Mouse (Mus musculus) brain, embryonic 14.5 days (tissue): ENCODE measurements around the gene Cep63. TPM values are rescaled to one million over a fixed set of nuclear protein-coding genes. Genes with fewer than 3 reads are reported as not detected.

Source experiments
- DNase-seq: peaks from one replicate; pipeline ENCODE4 v3.0.0-alpha.2; 2011; ENCODE audit warnings: low read depth
- CTCF ChIP-seq: fragments of 200-500 bp; IDR thresholded peaks from 2 replicates; pipeline ENCODE4 v1.5.1; 2012; ENCODE audit warnings: inconsistent platforms, mild to moderate bottlenecking, moderate library complexity, borderline replicate concordance; ENCODE audit not compliant: insufficient read depth, insufficient read length; ENCODE audit errors: extremely low read depth
- POLR2A ChIP-seq: fragments of 200-500 bp; IDR thresholded peaks from 2 replicates; pipeline ENCODE4 v1.6.1; 2012; ENCODE audit warnings: mild to moderate bottlenecking, inconsistent platforms, borderline replicate concordance; ENCODE audit not compliant: poor library complexity, insufficient read depth, insufficient read length, severe bottlenecking; ENCODE audit errors: extremely low read depth
- polyA plus RNA-seq: library from polyadenylated mRNA; depleted of rRNA; stranded (reverse); fragments of >200 nt; gene quantifications from 2 replicates; pipeline ENCODE4 v1.2.3, GENCODE M21; 2012

Cep63 gene
- polyA plus RNA-seq, 1 experiment = 23.8 TPM

GRCm38 (mm10) chr9:102587347-102587746, 39.0 kb downstream of the Cep63 start:
- TF ChIP-seq CTCF = no peak
- TF ChIP-seq POLR2A = no peak
- DNase-seq = no peak

DNA sequence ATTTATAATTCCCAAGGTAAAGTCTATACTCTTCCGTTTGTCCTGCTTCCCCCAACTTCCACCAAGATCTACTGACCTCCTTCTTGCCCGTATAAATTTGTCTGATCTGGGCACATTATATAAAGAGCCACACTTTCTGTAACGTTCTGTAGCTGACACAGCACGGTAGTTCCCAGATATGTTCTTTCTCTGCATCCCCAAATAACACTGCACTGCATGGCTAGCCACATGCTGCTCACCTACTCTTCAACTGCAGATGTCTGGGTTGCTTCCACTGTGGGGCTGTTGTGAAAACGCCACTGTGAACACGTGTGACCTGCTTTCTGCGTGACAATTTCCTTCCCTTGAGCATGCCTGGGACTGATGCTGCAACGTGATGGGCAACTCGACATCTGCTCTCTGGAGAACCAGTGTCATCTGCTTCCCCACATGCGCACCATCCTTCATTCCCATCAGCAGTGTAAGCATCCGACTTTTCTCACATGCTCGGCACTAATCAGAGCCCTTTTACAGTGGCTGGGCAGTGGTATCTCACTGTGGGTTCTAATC, 44.3 kb downstream of the Cep63 start:
- no peak for TF ChIP-seq CTCF
- no peak for TF ChIP-seq POLR2A
- no peak for DNase-seq

- no peak for DNase-seq
These were observed 48.9 kb downstream of the Cep63 start for GRCm38 (mm10) chr9:102577480-102577879.

GRCm38 (mm10) chr9:102572888-102573287, 53.4 kb downstream of the Cep63 start:
- DNase-seq = no peak
- no peak for TF ChIP-seq CTCF
- TF ChIP-seq POLR2A = no peak

More at GRCm38 (mm10) chr9:102577480-102577879, 48.9 kb downstream of the Cep63 start:
- TF ChIP-seq CTCF (no peak), POLR2A (no peak)

DNA sequence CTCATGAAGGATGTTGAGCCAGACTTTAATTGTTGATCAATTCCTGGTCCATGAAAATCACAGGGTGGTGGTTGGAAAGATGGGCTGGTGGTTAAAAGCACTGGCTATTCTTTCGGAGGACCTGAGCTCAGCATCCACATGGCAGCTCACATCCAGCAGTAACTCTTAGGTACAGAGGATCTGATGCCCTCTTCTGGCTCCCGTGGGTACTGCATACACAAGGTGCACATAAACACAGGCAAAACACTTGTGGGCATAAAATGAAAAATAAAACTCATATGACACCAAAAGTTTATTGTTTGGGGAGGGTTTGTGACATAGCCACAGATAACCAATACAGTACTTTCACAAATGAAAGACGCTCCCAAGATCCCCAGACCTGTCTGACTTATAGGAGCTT, 67.9 kb downstream of the Cep63 start:
- DNase-seq = no peak
- TF ChIP-seq POLR2A = no peak

DNA sequence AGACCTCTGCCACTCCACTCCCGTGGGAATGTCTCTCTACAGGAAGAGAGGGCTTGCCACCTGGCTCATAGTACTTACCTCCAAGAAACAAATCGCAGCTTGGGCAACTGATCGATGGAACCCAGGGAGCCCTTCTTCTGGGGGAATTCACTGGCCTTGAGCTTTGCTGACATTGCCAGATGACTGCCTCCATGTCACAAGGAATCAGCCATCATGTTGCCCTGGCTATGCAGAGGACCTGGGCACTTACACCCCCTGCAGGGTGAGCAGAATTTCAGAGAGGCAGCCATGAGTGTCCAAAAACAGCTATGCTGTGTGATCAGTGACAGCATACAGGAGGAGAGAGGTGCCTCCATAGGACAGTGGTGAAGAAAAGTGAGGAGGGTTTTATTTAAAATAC, 72.6 kb downstream of the Cep63 start:
- no peak for TF ChIP-seq CTCF
- TF ChIP-seq POLR2A = no peak
- no peak for DNase-seq

DNA sequence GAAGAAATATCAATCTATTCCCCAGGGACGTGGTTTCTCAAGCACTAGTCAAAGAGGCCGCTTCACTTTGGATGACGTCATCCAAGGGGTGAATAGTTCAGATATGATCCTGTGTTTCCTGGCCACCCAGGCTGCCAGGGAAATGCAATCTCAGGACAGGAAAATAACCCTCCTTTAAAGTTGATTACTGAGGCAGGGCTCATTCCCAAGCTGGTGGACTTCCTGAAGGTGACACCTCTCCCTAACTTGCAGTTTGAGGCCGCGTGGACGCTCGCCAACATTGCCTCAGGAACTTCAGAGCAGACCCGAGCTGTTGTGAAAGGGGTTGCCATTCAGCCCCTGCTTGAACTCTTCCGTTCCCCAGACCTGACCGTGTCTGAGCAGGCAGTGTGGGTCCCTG, 74.6 kb downstream of the Cep63 start:
- DNase-seq = no peak
- TF ChIP-seq POLR2A = no peak

DNA sequence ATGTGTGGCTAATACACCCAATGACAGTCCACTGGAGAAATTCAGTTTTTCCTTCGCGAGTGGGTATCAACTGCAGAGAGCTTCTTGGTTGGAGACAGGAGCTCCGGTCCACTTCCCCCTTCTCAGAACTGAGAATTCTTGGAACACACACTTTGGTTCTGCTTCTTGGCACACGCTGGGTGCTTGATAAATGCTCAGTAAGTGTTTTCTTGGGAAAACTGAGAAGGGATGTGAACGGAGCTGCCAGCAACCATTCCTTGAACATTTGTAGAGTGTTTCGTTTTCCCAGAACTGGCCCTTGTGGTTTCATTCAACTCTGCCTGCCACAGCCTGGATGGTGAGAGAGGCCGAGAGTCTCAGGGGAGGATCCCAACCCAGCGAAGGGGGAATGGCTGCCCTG, 77.1 kb downstream of the Cep63 start:
- TF ChIP-seq POLR2A = no peak
- TF ChIP-seq CTCF = no peak
- no peak for DNase-seq

DNA sequence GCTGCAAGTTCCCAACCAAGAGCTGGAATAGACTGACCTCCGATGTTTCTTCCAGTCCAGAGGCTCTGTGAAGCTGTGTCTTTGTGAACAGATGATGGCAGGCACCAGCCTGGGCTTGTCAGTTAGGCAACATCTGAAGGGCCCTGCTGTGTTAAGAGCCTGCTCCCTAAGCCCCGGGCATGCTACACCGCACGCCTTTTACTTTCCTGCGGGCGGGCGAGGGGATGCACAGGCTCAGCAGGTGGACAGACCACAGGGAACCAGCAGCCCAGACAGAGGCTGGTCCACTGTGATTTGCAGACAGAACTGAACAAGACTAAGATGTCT, 79.3 kb downstream of the Cep63 start:
- DNase-seq = peak; percentile 64
- no peak for TF ChIP-seq CTCF
- no peak for TF ChIP-seq POLR2A

- no peak for TF ChIP-seq POLR2A
- TF ChIP-seq CTCF = no peak
- peak; percentile 60 for DNase-seq
These were observed 79.9 kb downstream of the Cep63 start for GRCm38 (mm10) chr9:102546256-102547027.

GRCm38 (mm10) chr9:102545406-102546255, 80.7 kb downstream of the Cep63 start:
- TF ChIP-seq POLR2A (no peak), CTCF (no peak)
- DNase-seq = peak; percentile 96

- TF ChIP-seq POLR2A (no peak), CTCF (peak; percentile 96)
- DNase-seq = peak; percentile 97
These were observed 81.5 kb downstream of the Cep63 start for GRCm38 (mm10) chr9:102544773-102545366.

DNA sequence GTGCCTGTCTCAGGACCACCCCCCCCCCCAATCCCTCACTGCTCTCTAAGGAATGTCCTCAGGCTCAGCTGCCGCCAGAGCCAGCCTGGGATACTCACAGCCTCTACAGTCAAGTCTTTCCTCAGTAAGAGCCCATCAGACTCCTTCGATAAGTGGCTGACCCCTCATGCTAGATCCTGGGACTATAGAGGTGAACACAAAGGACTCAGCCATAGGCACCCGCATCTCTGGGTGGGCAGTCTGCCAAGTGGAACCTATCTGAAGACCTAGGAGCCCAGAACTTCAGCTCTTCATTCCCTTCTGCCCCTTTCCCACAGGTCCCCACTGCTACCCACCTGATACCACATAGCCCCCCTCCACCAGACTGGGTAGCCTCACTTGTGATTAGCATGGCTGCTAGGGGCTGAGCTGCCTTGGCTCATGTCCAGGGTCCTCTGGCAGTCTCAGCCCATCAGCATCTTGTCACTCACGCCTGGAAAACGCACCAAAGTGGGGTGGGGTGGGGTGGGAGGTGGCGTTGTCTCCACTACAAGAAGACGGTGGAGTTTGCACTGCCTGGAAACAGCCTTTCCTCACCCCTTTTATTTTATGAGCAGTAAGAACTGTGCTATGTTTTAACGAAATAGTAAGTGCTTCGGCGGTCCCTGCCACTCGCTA, 82.1 kb downstream of the Cep63 start:
- TF ChIP-seq POLR2A = no peak
- TF ChIP-seq CTCF = no peak
- DNase-seq = peak; percentile 96
